Mouse (Mus musculus) liver, adult (tissue): ENCODE results near the gene Hsd17b2.

Source experiments
- GATA4 ChIP-seq: IDR thresholded peaks from 2 replicates; pipeline ENCODE4 v1.6.1; 2014; ENCODE audit warnings: mild to moderate bottlenecking, low read length; ENCODE audit not compliant: insufficient replicate concordance

Gene Hsd17b2

DNA sequence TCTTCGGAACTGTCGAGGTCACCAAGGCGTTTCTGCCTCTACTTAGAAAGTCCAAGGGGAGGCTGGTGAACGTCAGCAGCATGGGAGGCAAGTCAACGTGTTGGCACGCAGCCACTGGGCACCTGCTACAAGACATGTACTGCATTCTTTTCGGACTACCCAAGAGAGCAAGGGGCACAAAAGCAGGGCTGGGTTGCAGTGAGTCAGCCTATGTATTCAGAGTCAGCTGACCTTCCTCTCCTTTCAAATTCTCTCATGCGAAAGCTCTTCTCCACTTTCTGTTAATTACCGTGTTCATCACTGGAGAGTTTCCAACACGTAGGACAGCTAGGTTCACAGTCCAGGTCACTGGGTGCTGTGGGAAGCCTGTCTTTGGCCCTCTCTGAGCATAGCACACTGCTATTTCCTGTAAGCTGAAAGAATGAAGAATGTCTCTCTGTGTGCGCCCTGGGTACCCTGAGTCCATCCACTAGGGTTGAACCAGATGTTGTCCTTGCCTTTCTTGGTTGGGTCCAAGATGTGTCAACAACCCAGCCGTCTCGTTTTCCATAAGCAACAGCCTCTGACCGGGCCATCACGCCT, 40.8 kb downstream of the Hsd17b2 start:
- TF ChIP-seq GATA4: no peak

GRCm38 (mm10) chr8:117746651-117747050, 44.9 kb downstream of the Hsd17b2 start:
- TF ChIP-seq GATA4: 0 out of 2 replicates have a peak, but pooled peaks have one; percentile 13

- TF ChIP-seq GATA4: no peak
Measured at GRCm38 (mm10) chr8:117747428-117747827, 45.7 kb downstream of the Hsd17b2 start.

- TF ChIP-seq GATA4: no peak
Measured at GRCm38 (mm10) chr8:117747886-117748730, 46.4 kb downstream of the Hsd17b2 start.

DNA sequence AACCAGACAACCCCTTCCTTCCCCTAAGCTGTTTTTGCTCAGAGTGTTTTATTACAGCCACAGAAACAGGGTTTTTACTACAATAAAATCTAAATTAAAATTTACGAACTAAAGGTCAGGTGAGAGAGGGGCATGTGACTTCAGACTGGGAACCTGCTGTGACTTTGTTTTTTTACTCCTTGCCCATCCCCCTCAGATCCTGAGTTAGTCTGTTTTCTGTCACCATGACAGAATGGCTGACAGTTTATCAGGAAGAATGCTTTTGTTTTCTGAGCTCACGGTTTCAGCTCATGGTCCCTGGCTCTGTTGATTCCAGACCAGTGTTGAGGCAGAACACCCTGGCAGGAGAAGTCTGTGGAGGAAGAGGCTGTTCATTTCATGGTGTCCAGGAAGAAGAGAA, 47.7 kb downstream of the Hsd17b2 start:
- TF ChIP-seq GATA4: no peak

- no peak for TF ChIP-seq GATA4
Measured at GRCm38 (mm10) chr8:117757900-117758299, 56.2 kb downstream of the Hsd17b2 start.

- TF ChIP-seq GATA4: no peak
Measured at GRCm38 (mm10) chr8:117762776-117763175, 61.1 kb downstream of the Hsd17b2 start.

DNA sequence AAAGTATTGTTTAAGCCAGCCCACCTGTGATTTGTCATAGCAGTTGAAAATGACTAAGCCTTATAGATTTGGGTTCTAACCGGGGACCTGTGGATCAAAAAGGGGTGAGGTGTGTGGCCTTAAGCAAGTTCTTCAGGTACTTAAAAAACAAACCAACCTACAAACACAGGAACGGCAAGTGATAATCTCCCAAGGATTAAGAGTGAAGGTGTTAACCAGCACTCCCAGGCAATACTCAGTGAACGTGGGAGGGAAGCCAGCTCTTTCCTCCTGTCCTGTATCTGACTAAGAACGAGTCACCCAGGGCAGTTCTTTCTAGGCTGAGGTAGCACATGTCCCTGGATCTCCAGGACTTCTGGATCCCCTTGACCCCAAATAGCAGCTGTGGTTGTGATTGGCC, 62.9 kb downstream of the Hsd17b2 start:
- TF ChIP-seq GATA4: no peak

DNA sequence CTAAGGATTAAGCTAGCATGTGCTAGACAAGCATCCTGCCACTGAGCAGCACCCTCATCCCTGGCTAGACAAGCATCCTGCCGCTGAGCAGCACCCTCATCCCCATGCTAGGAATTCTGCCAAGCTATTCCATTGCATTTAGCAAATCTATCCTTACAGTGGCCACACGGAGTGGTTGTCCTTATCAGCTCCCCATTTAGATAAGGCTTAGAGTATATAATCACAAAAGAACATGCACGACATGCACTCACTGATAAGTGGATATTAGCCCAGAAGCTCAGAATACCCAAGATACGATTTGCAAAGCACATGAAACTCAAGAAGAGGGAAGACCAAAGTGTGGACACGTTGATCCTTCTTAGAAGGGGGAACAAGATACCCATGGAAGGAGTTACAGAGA, 64.2 kb downstream of the Hsd17b2 start:
- no peak for TF ChIP-seq GATA4

DNA sequence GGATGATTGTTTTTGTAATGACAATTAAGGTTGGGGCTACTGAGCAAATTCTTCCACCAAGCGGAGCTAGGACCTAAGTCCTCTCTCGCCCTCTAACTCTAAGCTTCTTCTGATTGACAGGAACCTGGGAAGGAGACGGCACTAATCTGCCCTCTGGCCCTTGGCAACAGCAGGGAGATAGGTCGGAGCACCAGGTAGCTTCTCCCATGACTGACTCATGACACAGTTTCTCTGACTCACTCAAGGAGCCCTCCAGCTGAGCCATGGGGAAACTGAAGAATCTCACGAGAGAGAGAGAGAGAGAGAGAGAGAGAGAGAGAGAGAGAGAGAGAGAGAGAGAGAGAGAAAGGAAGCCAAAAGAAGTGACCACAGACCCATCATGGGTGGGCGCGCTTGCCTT, 67.3 kb downstream of the Hsd17b2 start:
- no peak for TF ChIP-seq GATA4

GRCm38 (mm10) chr8:117771115-117771836, 69.6 kb downstream of the Hsd17b2 start:
- no peak for TF ChIP-seq GATA4

- no peak for TF ChIP-seq GATA4
Measured at GRCm38 (mm10) chr8:117772126-117772525, 70.4 kb downstream of the Hsd17b2 start.

DNA sequence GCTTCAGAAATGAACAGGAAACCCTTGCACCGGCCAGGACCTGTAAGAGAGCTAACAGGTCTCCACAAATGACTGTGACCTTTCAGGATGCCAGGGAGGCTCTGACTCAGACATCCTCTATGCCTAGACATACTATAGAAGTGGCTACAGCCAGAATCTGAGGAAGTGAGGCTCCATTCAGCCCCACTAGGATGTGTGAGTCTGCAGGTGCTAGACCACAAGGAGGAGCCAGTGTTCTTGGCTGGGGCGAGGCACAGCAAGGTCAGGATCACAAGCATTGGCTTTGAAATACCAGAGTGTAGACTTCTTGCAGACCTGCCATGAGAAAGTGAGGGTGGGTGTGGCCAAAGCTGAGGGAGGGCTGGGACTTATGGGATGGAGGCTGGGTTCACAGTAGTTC, 70.9 kb downstream of the Hsd17b2 start:
- TF ChIP-seq GATA4: no peak

GRCm38 (mm10) chr8:117775626-117776025, 73.9 kb downstream of the Hsd17b2 start:
- no peak for TF ChIP-seq GATA4

DNA sequence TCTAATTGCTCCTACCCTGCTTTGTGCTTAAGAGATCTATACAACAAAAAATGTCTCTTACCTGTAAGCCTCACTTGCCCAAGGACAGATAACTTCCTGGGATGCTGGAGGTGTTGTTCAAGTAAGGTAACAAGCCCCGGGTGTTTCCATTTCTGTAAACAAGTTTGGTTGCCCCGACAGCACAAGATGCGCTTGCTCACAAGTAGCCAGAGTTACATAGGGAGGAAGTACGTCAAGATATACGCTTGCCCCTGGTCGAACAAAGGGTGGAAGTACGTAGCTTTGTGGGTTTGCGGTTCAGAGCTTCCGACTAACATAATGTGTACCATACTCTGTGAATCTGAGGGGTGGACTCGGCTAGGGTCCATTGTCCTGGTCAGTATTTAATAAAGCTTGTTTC, 74.4 kb downstream of the Hsd17b2 start:
- no peak for TF ChIP-seq GATA4

GRCm38 (mm10) chr8:117778531-117779322, 77.0 kb downstream of the Hsd17b2 start:
- TF ChIP-seq GATA4: no peak

DNA sequence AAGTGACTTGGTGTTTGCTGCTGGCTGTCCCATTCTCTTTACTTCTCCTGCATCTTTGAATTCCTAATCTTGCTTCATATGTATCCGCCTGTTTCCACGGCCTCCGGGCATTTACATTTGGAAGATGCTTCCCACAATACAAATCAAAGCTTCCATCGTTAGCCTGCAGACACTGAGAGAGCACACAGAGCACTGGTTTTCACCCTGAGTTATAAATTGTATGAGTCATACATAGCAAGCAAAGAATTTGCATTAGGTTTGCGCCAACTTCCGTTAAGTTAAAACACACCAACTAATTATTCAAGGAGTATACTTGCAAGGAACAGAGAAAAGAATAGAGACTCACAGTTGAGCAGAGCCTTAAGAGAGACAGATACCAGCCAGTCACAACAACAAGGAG, 77.6 kb downstream of the Hsd17b2 start:
- TF ChIP-seq GATA4: no peak
